Mouse (Mus musculus): ENCODE results near the gene Zglp1. TPM values are rescaled to one million over a fixed set of nuclear protein-coding genes. Genes with fewer than 3 reads are reported as not detected.

Gene Zglp1
- polyA plus RNA-seq, 1 experiment from 2014 or later = not detected

- no peak overlapping the region for H3K27ac ChIP-seq
- H3K9ac ChIP-seq = no peak overlapping the region
- no peak for ATAC-seq (replicated peaks; ENCODE audit: insufficient number of reproducible peaks, insufficient read depth, low FRiP score, low read depth)
- H3K9me3 ChIP-seq (replicated peaks) = no peaks in the 10 kb centered on the region
- no peak overlapping the region for H3K4me3 ChIP-seq
- no peaks in the 10 kb centered on the region for H3K27me3 ChIP-seq
- no peak overlapping the region for H3K4me2 ChIP-seq
- peaks cover 28% of the 10 kb centered on the region for H3K4me1 ChIP-seq (replicated peaks)
- 90% methylated on average over 9 of the region's 9 CpGs for WGBS
- H3K36me3 ChIP-seq = peaks cover 20% of the 10 kb centered on the region
These were observed 26.5 kb upstream of the Zglp1 start for GRCm38 (mm10) chr9:21093423-21093822.

GRCm38 (mm10) chr9:21091707-21092320 is 24.9 kb upstream of the Zglp1 start, which contains the start of the genes Gm38431 and Raver1:
Gene Gm38431, minus strand, starts transcription at chr9:21091997.
Gene Raver1, minus strand, starts transcription at chr9:21092008.
- H3K4me2 ChIP-seq = peak within 1 kb of the TSS; percentile 85
- peaks cover 24% of the 10 kb centered on the region for H3K4me1 ChIP-seq (replicated peaks)
- no peaks in the 10 kb centered on the region for H3K9me3 ChIP-seq (replicated peaks)
- WGBS = under 1% methylated on average over 54 of the region's 54 CpGs
- H3K36me3 ChIP-seq = peaks cover 33% of the 10 kb centered on the region
- H3K27ac ChIP-seq = peak within 1 kb of the TSS; percentile 90
- peak within 1 kb of the TSS; percentile 74 for H3K4me3 ChIP-seq
- H3K27me3 ChIP-seq = no peaks in the 10 kb centered on the region
- H3K9ac ChIP-seq = peak within 1 kb of the TSS; percentile 73
- peak; percentile 99 for ATAC-seq (replicated peaks; ENCODE audit: insufficient number of reproducible peaks, insufficient read depth, low FRiP score, low read depth)

- WGBS = 1% methylated on average over 24 of the region's 24 CpGs
- peak overlapping the region; percentile 85 for H3K4me2 ChIP-seq
- peak overlapping the region; percentile 73 for H3K9ac ChIP-seq
- peak overlapping the region; percentile 90 for H3K27ac ChIP-seq
- H3K36me3 ChIP-seq = peaks cover 40% of the 10 kb centered on the region
- H3K4me1 ChIP-seq (replicated peaks) = peaks cover 24% of the 10 kb centered on the region
- ATAC-seq (replicated peaks; ENCODE audit: insufficient number of reproducible peaks, insufficient read depth, low FRiP score, low read depth) = peak; percentile 2; the same call in 1 of the 2 replicates
- H3K4me3 ChIP-seq = peak overlapping the region; percentile 74
- no peaks in the 10 kb centered on the region for H3K9me3 ChIP-seq (replicated peaks)
- H3K27me3 ChIP-seq = no peaks in the 10 kb centered on the region
These were observed 24.2 kb upstream of the Zglp1 start for GRCm38 (mm10) chr9:21090972-21091706.

- Histone ChIP-seq H3K4me3 (peak overlapping the region; percentile 74), H3K27me3 (no peaks in the 10 kb centered on the region), H3K4me1 (replicated peaks) (peaks cover 24% of the 10 kb centered on the region), H3K9me3 (replicated peaks) (no peaks in the 10 kb centered on the region), H3K36me3 (peaks cover 46% of the 10 kb centered on the region), H3K4me2 (peak overlapping the region; percentile 85), H3K27ac (no peak overlapping the region), H3K9ac (peak overlapping the region; percentile 73)
- no peak for ATAC-seq (replicated peaks; ENCODE audit: insufficient number of reproducible peaks, insufficient read depth, low FRiP score, low read depth)
- 85% methylated on average over 1 of the region's 1 CpGs for WGBS
These were observed 23.6 kb upstream of the Zglp1 start for GRCm38 (mm10) chr9:21090537-21090936.

- WGBS = 59% methylated on average over 3 of the region's 3 CpGs
- Histone ChIP-seq H3K27me3 (no peaks in the 10 kb centered on the region), H3K4me3 (no peak overlapping the region), H3K9ac (no peak overlapping the region), H3K4me1 (replicated peaks) (0 out of 2 replicates have a peak, but pooled peaks cover 3% of the 10 kb centered on the region), H3K27ac (no peak overlapping the region), H3K9me3 (replicated peaks) (no peaks in the 10 kb centered on the region), H3K4me2 (no peak overlapping the region), H3K36me3 (peaks cover 88% of the 10 kb centered on the region)
- ATAC-seq (replicated peaks; ENCODE audit: insufficient number of reproducible peaks, insufficient read depth, low FRiP score, low read depth) = peak; percentile 20; the same call in 1 of the 2 replicates
These were observed 16.4 kb upstream of the Zglp1 start for GRCm38 (mm10) chr9:21083324-21083723.

GRCm38 (mm10) chr9:21081127-21081526 is 14.2 kb upstream of the Zglp1 start:
- Histone ChIP-seq H3K4me2 (no peak overlapping the region), H3K9ac (no peak overlapping the region), H3K36me3 (peaks cover 90% of the 10 kb centered on the region), H3K4me3 (no peak overlapping the region), H3K27ac (no peak overlapping the region), H3K9me3 (replicated peaks) (no peaks in the 10 kb centered on the region), H3K4me1 (replicated peaks) (0 out of 2 replicates have a peak, but pooled peaks cover 3% of the 10 kb centered on the region), H3K27me3 (no peaks in the 10 kb centered on the region)
- WGBS = 83% methylated on average over 9 of the region's 9 CpGs
- no peak for ATAC-seq (replicated peaks; ENCODE audit: insufficient number of reproducible peaks, insufficient read depth, low FRiP score, low read depth)

GRCm38 (mm10) chr9:21075625-21076024 is 8.7 kb upstream of the Zglp1 start:
- no peak overlapping the region for H3K9ac ChIP-seq
- H3K9me3 ChIP-seq (replicated peaks) = no peaks in the 10 kb centered on the region
- H3K4me1 ChIP-seq (replicated peaks) = peaks cover 15% of the 10 kb centered on the region
- no peak overlapping the region for H3K27ac ChIP-seq
- H3K4me3 ChIP-seq = no peak overlapping the region
- no peaks in the 10 kb centered on the region for H3K27me3 ChIP-seq
- ATAC-seq (replicated peaks; ENCODE audit: insufficient number of reproducible peaks, insufficient read depth, low FRiP score, low read depth) = no peak
- no peak overlapping the region for H3K4me2 ChIP-seq
- whole genome bisulfite sequencing = 80% methylated on average over 3 of the region's 3 CpGs
- peaks cover 55% of the 10 kb centered on the region for H3K36me3 ChIP-seq

- 76% methylated on average over 1 of the region's 1 CpGs for WGBS
- H3K27me3 ChIP-seq = no peaks in the 10 kb centered on the region
- peaks cover 41% of the 10 kb centered on the region for H3K36me3 ChIP-seq
- no peak overlapping the region for H3K9ac ChIP-seq
- H3K9me3 ChIP-seq (replicated peaks) = no peaks in the 10 kb centered on the region
- H3K4me2 ChIP-seq = no peak overlapping the region
- H3K4me3 ChIP-seq = no peak overlapping the region
- peaks cover 15% of the 10 kb centered on the region for H3K4me1 ChIP-seq (replicated peaks)
- peak overlapping the region; percentile 60; the same call in 1 of the 2 replicates for H3K27ac ChIP-seq
- no peak for ATAC-seq (replicated peaks; ENCODE audit: insufficient number of reproducible peaks, insufficient read depth, low FRiP score, low read depth)
These were observed 7.3 kb upstream of the Zglp1 start for GRCm38 (mm10) chr9:21074173-21074572.

- Histone ChIP-seq H3K4me2 (peak within 1 kb of the TSS; percentile 78), H3K27ac (peak within 1 kb of the TSS; percentile 60)
These were observed 6.3 kb upstream of the Zglp1 start, which contains the start of the genes Gm49373 and Fdx1l for GRCm38 (mm10) chr9:21073044-21073840. Gene Gm49373, minus strand, starts transcription at chr9:21073096. Gene Fdx1l, minus strand, starts transcription at chr9:21073614.

GRCm38 (mm10) chr9:21072641-21073040 is 5.7 kb upstream of the Zglp1 start:
- 5% methylated on average over 4 of the region's 4 CpGs for WGBS
- peak overlapping the region; percentile 82 for H3K9ac ChIP-seq
- no peaks in the 10 kb centered on the region for H3K9me3 ChIP-seq (replicated peaks)
- peak overlapping the region; percentile 78 for H3K4me2 ChIP-seq
- H3K27me3 ChIP-seq = no peaks in the 10 kb centered on the region
- peaks cover 28% of the 10 kb centered on the region for H3K36me3 ChIP-seq
- no peak for ATAC-seq (replicated peaks; ENCODE audit: insufficient number of reproducible peaks, insufficient read depth, low FRiP score, low read depth)
- peak overlapping the region; percentile 74 for H3K4me3 ChIP-seq
- peaks cover 15% of the 10 kb centered on the region for H3K4me1 ChIP-seq (replicated peaks)
- H3K27ac ChIP-seq = no peak overlapping the region; the same call in 1 of the 2 replicates

More at GRCm38 (mm10) chr9:21073044-21073840, 6.3 kb upstream of the Zglp1 start, which contains the start of the genes Gm49373 and Fdx1l:
- ATAC-seq (replicated peaks; ENCODE audit: insufficient number of reproducible peaks, insufficient read depth, low FRiP score, low read depth) = peak; percentile 92
- Histone ChIP-seq H3K36me3 (peaks cover 31% of the 10 kb centered on the region), H3K4me1 (replicated peaks) (peaks cover 15% of the 10 kb centered on the region), H3K9me3 (replicated peaks) (no peaks in the 10 kb centered on the region), H3K27me3 (no peaks in the 10 kb centered on the region), H3K4me3 (peak within 1 kb of the TSS; percentile 74), H3K9ac (peak within 1 kb of the TSS; percentile 82)
- WGBS = 4% methylated on average over 58 of the region's 58 CpGs

GRCm38 (mm10) chr9:21062928-21063327 is 4.0 kb downstream of the Zglp1 start:
- no peak for ATAC-seq (replicated peaks; ENCODE audit: insufficient number of reproducible peaks, insufficient read depth, low FRiP score, low read depth)
- no peak overlapping the region for H3K4me2 ChIP-seq
- H3K9ac ChIP-seq = no peak overlapping the region
- WGBS = 80% methylated on average over 2 of the region's 2 CpGs
- H3K9me3 ChIP-seq (replicated peaks) = no peaks in the 10 kb centered on the region
- no peak overlapping the region for H3K4me3 ChIP-seq
- H3K27ac ChIP-seq = no peak overlapping the region
- no peaks in the 10 kb centered on the region for H3K27me3 ChIP-seq
- H3K4me1 ChIP-seq (replicated peaks) = no peaks in the 10 kb centered on the region
- peaks cover 31% of the 10 kb centered on the region for H3K36me3 ChIP-seq
